Mouse (Mus musculus): ENCODE measurements around the gene Asic4.

Gene Asic4

DNA sequence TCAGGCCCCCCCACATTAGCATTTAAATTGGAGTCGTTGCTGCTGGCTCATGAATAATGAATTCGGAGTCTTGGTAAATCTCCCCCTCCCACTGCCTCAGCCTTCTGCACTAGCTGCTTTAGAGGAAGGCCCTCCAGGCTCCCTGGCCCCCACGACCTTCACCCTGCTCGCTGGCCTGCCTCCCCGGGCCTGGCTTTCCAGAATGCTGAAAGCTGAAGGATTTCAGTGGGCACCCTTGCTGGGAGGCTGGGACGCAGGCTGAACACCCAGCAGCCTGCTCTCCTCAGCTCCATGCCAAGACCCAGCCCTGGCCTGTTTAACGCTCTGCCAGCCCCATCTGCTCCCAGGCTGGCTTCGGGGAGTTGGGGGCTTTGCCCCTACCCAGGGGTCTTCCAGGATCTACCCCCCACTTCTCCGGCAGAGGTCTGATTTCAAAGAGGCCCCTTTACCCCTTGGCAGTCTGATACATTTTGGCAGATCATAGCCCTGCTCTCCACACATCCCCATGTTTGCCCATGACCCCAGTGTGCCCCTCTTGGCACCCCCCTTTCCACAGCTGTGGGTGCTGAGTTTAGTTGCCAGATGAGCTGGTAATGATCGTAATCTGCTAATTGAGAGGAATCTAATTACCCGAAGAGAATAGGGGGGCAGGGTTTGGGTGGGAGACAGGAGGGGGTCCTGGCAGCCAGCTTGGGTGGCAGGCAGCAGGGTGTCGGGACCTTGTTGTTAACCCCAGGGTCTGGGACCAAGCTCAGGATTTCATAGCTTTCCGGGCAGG lies 6.8 kb upstream of the Asic4 start:
- no peak for DNase-seq (ENCODE audit: low spot score)

DNA sequence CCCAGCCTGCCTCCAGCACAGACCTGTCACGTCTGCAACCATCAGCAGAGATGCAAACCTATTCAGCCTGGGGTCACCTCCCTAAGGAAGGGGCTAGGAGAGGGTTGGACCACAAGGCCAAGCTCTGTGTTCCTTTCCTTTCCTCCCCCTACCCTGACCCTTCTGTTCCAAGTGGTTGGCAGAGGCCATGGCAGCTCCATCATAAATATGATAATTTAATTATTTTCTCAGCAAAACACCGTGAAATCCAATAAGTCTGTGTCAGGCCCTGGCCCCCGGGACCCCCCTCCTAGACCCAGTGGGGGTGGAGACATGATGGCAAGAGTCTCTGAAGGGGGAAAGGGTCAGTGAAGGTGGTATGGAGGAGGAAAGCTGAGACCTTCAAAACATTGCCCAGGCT lies 6.0 kb upstream of the Asic4 start:
- no peak for DNase-seq (ENCODE audit: low spot score)

- DNase-seq (ENCODE audit: low spot score) = no peak
These were observed 5.0 kb upstream of the Asic4 start for GRCm38 (mm10) chr1:75445141-75445701.

- peak; percentile 53 for DNase-seq (ENCODE audit: low spot score)
These were observed 4.3 kb upstream of the Asic4 start for GRCm38 (mm10) chr1:75445751-75446611.

GRCm38 (mm10) chr1:75446656-75447055 lies 3.6 kb upstream of the Asic4 start:
- no peak for DNase-seq (ENCODE audit: low spot score)

- DNase-seq (ENCODE audit: low spot score) = no peak
These were observed 2.8 kb upstream of the Asic4 start for GRCm38 (mm10) chr1:75447265-75448051.

- DNase-seq (ENCODE audit: low spot score) = no peak
These were observed 2.2 kb upstream of the Asic4 start for GRCm38 (mm10) chr1:75448052-75448431.

DNA sequence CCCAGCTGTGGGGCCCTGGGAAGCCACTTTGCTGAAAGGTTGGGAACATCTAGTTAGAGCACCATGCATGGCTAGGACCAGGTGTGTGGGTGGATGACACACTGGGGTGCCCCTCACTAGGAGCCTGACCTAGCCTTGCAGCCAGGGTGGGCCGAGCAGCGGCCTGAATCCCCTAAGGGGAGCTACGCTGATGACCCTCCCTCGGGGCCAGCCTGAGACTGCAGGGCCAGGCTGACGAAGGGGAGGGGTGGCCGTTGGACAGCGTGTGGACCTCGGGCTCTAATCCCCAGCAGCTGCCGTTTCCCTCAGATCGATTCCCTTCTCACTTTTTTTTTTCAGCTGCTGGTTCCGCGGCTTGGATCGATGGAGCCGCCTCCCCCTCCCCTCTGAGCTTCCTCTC lies 1.3 kb upstream of the Asic4 start:
- no peak for DNase-seq (ENCODE audit: low spot score)

DNA sequence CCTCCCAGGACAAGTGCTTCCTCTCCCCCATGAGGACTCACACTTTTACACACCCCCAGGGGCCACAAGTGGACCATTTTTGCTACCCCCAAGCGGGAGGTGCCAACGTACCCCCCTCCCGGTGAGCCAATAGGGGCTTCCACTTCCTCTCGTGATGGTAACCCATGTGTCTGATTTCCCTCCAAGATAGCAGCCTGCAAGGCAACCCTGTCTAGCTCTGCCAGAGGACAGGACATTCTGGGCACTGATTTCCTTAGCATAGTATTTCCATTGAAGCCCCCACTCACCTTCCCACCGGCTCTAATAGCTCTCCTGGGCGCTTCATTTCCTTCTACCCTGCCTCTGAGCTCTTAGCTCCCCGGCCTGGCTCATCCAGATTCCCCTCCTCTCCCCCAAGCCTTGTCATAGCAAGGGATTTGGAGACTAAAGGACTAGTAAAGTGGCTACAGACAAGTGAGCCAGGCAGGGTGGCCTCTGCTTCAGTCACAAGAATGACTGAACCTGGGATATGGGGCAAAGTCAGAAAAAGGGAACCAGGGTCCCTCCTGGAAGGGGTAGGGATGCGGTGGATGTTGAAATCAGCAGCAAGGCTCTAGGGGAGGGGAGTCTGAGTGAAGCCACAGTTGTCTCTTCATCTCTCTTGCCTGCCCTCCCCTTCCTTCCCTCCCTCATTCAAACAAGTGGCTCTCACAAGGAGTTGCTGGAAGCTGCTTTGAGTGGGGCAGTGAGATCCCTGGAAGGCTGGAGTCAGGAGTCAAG lies 680 bp upstream of the Asic4 start:
- DNase-seq (ENCODE audit: low spot score) = no peak

- DNase-seq (ENCODE audit: low spot score) = no peak
These were observed 1.7 kb downstream of the Asic4 start for GRCm38 (mm10) chr1:75451900-75452299.

GRCm38 (mm10) chr1:75455433-75455832 lies 5.2 kb downstream of the Asic4 start:
- DNase-seq (ENCODE audit: low spot score) = no peak

DNA sequence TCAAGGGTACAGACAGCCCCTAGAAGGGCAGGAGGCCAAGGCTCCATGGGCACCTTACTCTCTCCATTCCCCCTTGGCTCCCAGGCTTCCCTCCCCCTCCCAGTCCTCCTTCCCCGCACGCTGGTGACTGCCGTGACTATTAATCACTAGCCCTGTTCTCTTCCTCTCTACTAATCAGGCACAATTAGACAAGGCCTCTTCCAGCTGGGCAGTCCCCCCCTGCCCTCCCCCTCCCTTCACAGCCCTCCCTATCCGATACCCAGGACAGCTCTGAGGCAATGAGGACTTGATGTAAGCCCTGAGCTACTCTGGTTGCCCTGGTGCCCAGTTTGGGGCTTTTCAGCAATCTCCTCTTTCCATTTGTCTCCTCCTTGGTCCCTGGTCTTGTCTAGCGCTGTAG lies 5.7 kb downstream of the Asic4 start:
- DNase-seq (ENCODE audit: low spot score) = no peak

- no peak for DNase-seq (ENCODE audit: low spot score)
These were observed 6.7 kb downstream of the Asic4 start for GRCm38 (mm10) chr1:75456746-75457564.

GRCm38 (mm10) chr1:75457710-75458024 lies 7.4 kb downstream of the Asic4 start:
- no peak for DNase-seq (ENCODE audit: low spot score)

GRCm38 (mm10) chr1:75458025-75458788 lies 8.0 kb downstream of the Asic4 start:
- no peak for DNase-seq (ENCODE audit: low spot score)

- DNase-seq (ENCODE audit: low spot score) = no peak
These were observed 8.8 kb downstream of the Asic4 start for GRCm38 (mm10) chr1:75458789-75459684.

DNA sequence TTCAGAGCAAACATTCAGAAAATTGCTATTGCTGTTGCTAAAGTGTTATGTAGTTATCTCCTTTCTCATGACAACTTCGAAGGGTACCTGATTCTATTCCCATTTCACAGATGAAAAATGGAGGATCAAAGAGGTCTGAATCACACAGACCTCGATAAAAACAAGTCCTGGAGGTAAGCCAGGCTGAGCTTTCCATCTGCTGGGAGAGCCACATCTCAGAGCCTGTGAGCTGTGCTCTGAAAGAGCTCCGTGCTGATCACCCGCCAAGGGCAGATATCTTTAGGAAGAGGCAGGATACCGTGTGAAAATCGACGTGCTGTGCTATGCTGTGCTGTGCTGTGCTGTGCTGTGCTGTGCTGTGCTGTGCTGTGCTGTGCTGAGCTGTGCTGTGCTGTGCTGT lies 10.1 kb downstream of the Asic4 start:
- no peak for DNase-seq (ENCODE audit: low spot score)

DNA sequence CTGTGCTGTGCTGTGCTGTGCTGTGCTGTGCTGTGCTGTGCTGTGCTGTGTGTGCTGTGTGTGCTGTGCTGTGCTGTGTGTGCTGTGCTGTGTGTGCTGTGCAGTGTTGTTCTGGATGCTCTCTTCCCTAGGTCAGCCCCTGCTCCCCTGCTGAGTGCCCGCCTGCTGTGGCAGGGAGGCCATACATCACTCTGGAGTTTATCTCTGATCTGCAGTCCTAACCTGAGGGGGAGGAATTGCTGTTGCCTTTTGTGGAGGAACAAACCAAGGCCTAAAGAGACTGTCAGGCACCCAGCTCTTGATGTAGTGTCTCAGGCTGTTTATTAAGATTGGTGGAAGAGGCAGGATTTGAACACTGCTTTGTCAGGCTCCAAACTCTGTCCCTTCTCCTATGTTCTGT lies 12.4 kb downstream of the Asic4 start:
- DNase-seq (ENCODE audit: low spot score) = no peak

DNA sequence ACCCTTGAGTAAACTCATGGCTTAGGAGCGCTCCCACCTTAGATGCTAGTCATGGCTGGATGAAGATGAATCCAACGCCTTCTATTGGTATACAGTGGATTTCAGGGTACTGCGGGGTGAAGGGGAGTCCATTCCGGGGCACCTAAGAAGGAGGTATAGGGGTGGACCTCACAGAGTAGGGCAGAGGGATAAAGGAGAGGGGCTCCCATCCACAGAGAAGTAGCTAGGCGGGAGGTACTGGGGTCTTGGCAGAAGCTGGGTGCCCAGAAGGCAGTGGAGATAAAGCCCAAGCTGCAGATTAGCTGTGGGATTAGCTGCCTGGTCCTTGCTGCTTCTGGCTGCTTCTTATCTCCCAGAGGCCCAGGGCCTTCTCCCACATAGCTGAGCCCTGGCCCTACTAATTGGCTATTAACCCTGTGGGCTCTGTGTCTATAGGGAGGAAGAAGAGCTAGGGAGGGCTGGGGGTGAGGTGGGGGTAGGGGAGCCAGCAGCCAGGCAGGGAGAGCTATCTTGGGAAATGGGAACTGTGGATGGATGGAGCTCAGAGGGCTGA lies 13.5 kb downstream of the Asic4 start:
- DNase-seq (ENCODE audit: low spot score) = no peak
